Mouse (Mus musculus) left cerebral cortex, postnatal 25 days (tissue): ENCODE data around the gene Prdm9. TPM values are rescaled to one million over a fixed set of nuclear protein-coding genes. Genes with fewer than 3 reads are reported as not detected.

Source experiments
- DNase-seq, 2 experiments: peaks; one replicate each; pipeline ENCODE4 v3.0.0; 2022; ENCODE audit warnings: low spot score in 2 of 2, mixed read lengths in 1 of 2
- intact Hi-C: fragments of 180-260 bp; cut with DNase I; formaldehyde crosslinking; loops from one replicate; pipeline ENCODE4 v1.15.1; 2025
- total RNA-seq, 2 experiments: library from RNA; stranded (reverse); gene quantifications; 2 replicates each; pipeline ENCODE4 v1.2.3; 2021

Gene Prdm9
- total RNA-seq, 2 experiments from 2014 or later: 1.4 to 3.0 TPM

DNA sequence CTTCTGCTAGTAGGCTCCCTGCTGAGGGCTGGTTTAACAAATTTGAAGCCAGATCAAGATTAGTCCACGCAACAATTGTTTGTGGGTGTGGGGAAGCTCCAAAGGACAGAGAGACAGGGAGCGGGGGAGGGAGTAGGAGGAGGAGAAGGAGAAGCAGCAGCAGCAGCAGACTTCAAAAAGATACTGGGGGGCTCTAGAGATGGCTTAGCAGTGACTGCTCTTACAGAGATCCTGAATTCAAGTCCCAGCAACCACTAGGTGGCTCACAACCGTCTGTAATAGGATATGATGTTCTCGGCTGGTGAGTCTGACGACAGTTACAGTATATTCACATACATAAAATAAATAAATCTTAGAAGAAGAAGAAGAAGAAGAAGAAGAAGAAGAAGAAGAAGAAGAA lies 34.0 kb downstream of the Prdm9 start:
- DNase-seq: peak; percentile 54 to 74
- intact Hi-C loops: loop anchor here (5.0 kb wide), 1 partner anchor 192 kb away; no protein-coding TSS in a partner anchor

DNA sequence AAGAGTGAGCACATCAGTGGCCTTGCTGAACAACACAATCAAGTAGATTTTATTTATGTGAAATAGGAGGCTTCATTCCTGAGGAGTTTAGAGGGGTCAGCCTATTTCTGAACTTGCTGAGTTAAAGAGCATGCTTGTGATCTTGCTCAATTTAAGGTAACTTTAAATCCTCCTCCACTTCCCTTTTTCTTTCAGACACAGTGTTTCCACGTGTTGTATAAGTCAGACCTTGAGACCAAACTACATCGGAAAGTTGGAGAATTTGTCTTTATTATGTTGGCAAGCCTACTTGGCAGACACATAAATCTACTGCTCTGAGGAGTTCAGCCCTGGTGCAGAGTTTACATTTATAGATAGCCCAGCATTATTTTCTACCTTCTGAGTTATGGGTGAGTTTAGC lies 35.3 kb downstream of the Prdm9 start:
- no peak for DNase-seq
- intact Hi-C loops: loop anchor here (5.0 kb wide), 1 partner anchor 178 kb away; no protein-coding TSS in a partner anchor

DNA sequence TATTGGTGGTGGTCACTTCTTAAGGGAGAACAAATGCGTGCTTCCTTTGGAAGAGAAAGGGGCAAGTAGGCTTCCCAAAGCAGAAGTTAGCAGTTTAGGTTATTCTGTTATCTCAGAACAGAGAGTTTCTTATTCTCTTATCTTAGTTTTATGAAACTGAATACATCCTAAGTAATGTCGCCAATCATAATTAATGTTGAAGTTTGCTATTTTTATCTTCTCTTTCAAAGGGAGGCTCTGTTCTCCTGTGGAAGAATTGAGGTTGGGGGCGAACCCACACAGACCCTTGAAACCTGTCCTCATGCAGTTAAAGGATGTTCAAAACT lies 36.4 kb downstream of the Prdm9 start:
- DNase-seq: no peak
- intact Hi-C loops: loop anchor here (2.0 to 5.0 kb wide), 2 partner anchors 37 to 180 kb away; partner anchors contain the start of gene Prdm9

GRCm38 (mm10) chr17:15526986-15527810 lies 37.0 kb downstream of the Prdm9 start, which contains the start of gene Pdcd2:
TSS of gene Pdcd2 (minus strand) at chr17:15527301.
- peak; percentile 93 to 96 for DNase-seq
- intact Hi-C loops: loop anchor here (2.0 to 5.0 kb wide), 2 partner anchors 38 to 180 kb away; partner anchors contain the start of gene Prdm9

DNA sequence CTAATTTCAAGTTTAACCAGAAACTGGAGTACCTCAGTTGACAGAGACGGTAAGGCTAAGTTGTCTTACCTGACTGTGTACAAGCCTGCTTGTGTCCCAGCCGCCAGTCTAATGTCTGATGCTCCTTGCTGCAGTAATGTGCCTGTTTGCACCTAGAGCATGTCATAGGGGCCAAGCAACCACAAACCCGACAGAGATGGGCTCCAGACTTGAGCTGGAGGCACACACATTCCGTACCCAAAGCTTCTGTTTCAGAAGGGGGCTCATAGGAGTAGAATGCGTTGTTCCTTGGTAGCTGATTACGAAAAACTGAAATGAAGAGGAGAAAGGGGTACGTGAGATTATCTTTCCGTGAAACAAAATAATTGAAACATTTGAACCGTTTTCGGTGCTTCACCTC lies 37.9 kb downstream of the Prdm9 start:
- DNase-seq: peak in 1 of 2 experiments; percentile 10
- intact Hi-C loops: loop anchor here (2.0 to 5.0 kb wide), 2 partner anchors 38 to 181 kb away; partner anchors contain the start of gene Prdm9

DNA sequence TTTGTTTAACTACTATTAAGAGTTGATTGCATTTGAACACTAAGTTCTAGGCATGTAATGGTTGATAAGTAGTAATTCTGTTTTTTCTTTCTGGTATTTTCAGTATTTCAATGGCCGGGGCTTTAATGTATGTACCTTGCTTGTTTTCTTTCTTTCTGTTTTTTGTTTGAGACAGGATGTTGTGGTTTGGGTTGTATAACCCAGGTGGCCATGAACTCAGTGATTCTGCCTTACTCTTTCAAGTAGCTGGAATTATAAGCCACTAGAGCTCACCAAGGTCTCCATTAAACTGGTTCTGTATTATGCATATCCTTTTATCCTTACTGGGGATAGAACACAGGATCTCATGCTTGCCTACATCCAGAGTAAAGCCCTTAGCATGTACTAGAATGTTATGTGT lies 45.4 kb downstream of the Prdm9 start:
- DNase-seq: no peak
- intact Hi-C loops: no loop called here

DNA sequence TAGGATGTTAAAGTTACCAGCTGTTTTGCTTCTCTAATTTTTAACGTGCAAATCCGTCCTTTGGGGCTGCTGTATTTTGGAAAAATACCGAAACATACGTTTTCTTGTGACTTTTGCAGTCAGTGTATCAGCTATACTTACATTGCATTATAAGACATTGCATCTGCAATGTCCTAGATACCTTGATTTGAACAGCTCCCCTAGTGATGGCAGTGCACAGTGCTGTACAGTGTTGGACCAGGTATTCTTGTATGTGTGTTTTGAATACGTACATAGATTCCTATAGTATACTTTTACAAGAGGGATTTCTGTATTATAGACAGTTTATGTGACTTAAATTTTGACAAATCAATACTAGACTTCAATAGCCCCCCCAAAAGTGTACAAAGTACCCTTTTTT lies 46.0 kb downstream of the Prdm9 start:
- intact Hi-C loops: no loop called here

GRCm38 (mm10) chr17:15517776-15518175 lies 46.4 kb downstream of the Prdm9 start:
- intact Hi-C loops: no loop called here
- no peak for DNase-seq

More for the DNA sequence above, 46.0 kb downstream of the Prdm9 start:
- no peak for DNase-seq

DNA sequence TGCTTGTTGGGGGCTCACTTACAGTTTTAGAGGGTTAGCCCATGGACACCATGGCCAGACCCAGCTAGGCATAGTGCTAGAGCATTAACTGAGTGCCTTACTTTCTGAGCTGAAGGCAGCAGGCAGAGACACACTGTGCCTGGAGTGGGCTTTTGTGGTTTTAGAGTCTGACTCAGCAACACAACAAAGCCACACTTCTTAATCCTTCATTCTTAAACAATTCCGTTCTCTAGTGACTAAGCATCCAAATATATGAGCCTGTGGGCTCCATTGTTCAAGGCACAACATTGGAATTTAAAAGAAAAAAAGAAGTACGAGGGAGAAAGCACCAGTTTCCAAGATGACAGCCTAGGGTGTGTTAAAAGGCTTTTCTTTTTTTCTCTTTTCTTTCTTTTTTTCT lies 53.5 kb downstream of the Prdm9 start:
- no peak for DNase-seq
- intact Hi-C loops: no loop called here

DNA sequence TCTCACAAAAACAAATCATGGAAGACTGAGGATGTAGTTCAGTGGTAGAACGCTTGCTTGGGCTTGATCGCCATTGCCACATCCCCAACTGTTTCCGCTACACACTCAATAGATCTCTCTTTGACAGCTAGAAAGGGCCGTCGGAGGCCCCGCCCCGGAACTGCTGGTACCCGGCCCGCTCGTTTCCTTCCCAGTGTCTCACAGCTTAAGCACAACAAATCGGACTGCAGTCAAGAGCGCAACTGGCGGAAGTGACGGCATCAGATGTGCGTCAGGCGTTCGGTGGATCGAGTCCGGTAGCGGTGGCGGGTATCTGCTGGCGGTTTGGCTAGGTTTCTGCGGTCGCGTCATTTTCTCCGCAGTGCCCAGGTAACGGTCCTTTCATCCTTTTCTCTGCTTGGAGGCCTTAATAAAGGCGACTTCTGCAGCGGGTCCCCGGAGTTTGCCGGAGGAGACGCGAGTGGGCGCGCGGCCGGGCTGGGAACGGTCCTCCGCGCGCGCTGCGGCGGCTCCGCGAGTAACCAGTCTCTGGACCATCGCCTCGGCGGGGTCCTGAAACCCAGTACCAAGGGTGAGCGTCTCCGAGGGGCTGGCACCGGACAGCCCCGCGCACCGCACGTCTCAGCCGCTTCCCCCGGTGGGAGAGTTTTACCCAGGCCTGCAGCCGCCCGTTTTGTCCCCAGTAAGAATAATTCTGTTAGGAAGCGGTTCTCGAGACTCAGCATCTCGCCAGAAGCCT lies 64.3 kb downstream of the Prdm9 start, which contains the start of the genes Psmb1 and Tbp:
Gene Psmb1 (minus strand): TSS at position 96 of the 739 bp plus-strand sequence.
Gene Tbp (plus strand): TSS at position 233 of the 739 bp plus-strand sequence.
- peak; percentile 99 for DNase-seq
- intact Hi-C loops: no loop called here

- intact Hi-C loops: loop anchor here (1.0 kb wide), 1 partner anchor 207 kb away; no protein-coding TSS in a partner anchor
- no peak for DNase-seq
Observed at GRCm38 (mm10) chr17:15498753-15499113, 65.4 kb downstream of the Prdm9 start.

- peak; percentile 94 to 97 for DNase-seq
- intact Hi-C loops: loop anchor here (1.0 kb wide), 1 partner anchor 207 kb away; no protein-coding TSS in a partner anchor
Observed at GRCm38 (mm10) chr17:15497882-15498752, 66.0 kb downstream of the Prdm9 start.

Other genes starting within 250 kb of the Prdm9 start
- 1 to 10 TPM; 7.2 to 7.7 TPM for gene Dll1, start 187.5 kb downstream of the Prdm9 start, total RNA-seq
- gene Fam120b, start 168.2 kb downstream of the Prdm9 start, total RNA-seq: 10 to 100 TPM; 39.3 to 42.8 TPM
- 100 to 1,000 TPM; 122 to 129 TPM for gene Psmb1, start 64.6 kb downstream of the Prdm9 start, total RNA-seq
- 10 to 100 TPM; 25.2 to 28.8 TPM for gene Tbp, start 64.5 kb downstream of the Prdm9 start, total RNA-seq
- 10 to 100 TPM; 14.7 to 17.0 TPM for gene Pdcd2, start 37.1 kb downstream of the Prdm9 start, total RNA-seq
- 10 to 100 TPM; 23.8 to 23.9 TPM for gene Chd1, start 140.6 kb upstream of the Prdm9 start, total RNA-seq